Mouse (Mus musculus) neural tube, embryonic 15.5 days (tissue): ENCODE data around the gene Pard3b. TPM values are rescaled to one million over a fixed set of nuclear protein-coding genes. Genes with fewer than 3 reads are reported as not detected.

Source experiments
- ATAC-seq: fragments of 200-750 bp; cut with Nextera tagmentation; 2 replicates; pipeline ENCODE4 v1.8.0; 2017; ENCODE audit warnings: mild to moderate bottlenecking, moderate TSS enrichment, moderate library complexity; ENCODE audit not compliant: low FRiP score
- H3K27ac ChIP-seq: fragments of 300-500 bp; sonication (generic); replicated peaks from 2 replicates; pipeline ENCODE4 v1.5.1; 2015; ENCODE audit warnings: mild to moderate bottlenecking, inconsistent platforms
- H3K27me3 ChIP-seq: fragments of 300-500 bp; sonication (generic); replicated peaks from 2 replicates; pipeline ENCODE4 v1.6.1; 2015; ENCODE audit warnings: inconsistent platforms
- H3K36me3 ChIP-seq: fragments of 300-500 bp; sonication (generic); 2 replicates; pipeline ENCODE4 v1.6.1; 2015; ENCODE audit warnings: inconsistent platforms
- H3K4me1 ChIP-seq: fragments of 300-500 bp; sonication (generic); 2 replicates; pipeline ENCODE4 v1.6.1; 2015; ENCODE audit warnings: inconsistent platforms
- H3K4me2 ChIP-seq: fragments of 300-500 bp; sonication (generic); 2 replicates; pipeline ENCODE4 v1.6.1; 2015; ENCODE audit warnings: inconsistent platforms, mild to moderate bottlenecking, moderate library complexity
- H3K4me3 ChIP-seq: fragments of 300-500 bp; sonication (generic); replicated peaks from 2 replicates; pipeline ENCODE4 v1.5.1; 2015; ENCODE audit warnings: mild to moderate bottlenecking, inconsistent platforms
- H3K9ac ChIP-seq: fragments of 300-500 bp; sonication (generic); replicated peaks from 2 replicates; pipeline ENCODE4 v1.6.1; 2015; ENCODE audit warnings: mild to moderate bottlenecking, inconsistent platforms
- H3K9me3 ChIP-seq: fragments of 300-500 bp; sonication (generic); replicated peaks from 2 replicates; pipeline ENCODE4 v1.6.1; 2016; ENCODE audit warnings: inconsistent platforms
- WGBS: fragments of 180-500 bp; shearing (Covaris S2); methylation state at CpG from one replicate; pipeline ENCODE4 v1.1.7; 2015; ENCODE audit warnings: mixed read lengths; 5-methylcytosine and 5-hydroxymethylcytosine counted together
- polyA plus RNA-seq: library from polyadenylated mRNA; unstranded; fragments of >200 nt; fragmentation: Nextera tagmentation; extraction: Ambion mirVana; gene quantifications from 2 replicates; pipeline ENCODE4 v1.2.1, GENCODE M21; 2015

The Pard3b gene
- polyA plus RNA-seq, 1 experiment from 2014 or later = 8.6 TPM

GRCm38 (mm10) chr1:62412988-62413387, 774.4 kb downstream of the Pard3b start:
- Histone ChIP-seq H3K27me3 (no peaks in the 10 kb centered on the region), H3K27ac (no peak overlapping the region), H3K9me3 (no peaks in the 10 kb centered on the region), H3K4me3 (no peak overlapping the region), H3K4me2 (no peak overlapping the region), H3K36me3 (no peaks in the 10 kb centered on the region), H3K4me1 (no peaks in the 10 kb centered on the region), H3K9ac (no peak overlapping the region)
- WGBS = 89% methylated on average over 3 of the region's 3 CpGs
- ATAC-seq = no peak

- Histone ChIP-seq H3K27me3 (no peaks in the 10 kb centered on the region), H3K4me2 (no peak overlapping the region), H3K9ac (no peak overlapping the region), H3K4me1 (no peaks in the 10 kb centered on the region), H3K27ac (no peak overlapping the region), H3K4me3 (no peak overlapping the region), H3K36me3 (no peaks in the 10 kb centered on the region), H3K9me3 (no peaks in the 10 kb centered on the region)
- WGBS = 78% methylated on average over 6 of the region's 6 CpGs
- no peak for ATAC-seq
Observed at GRCm38 (mm10) chr1:62414521-62414920, 775.9 kb downstream of the Pard3b start.

GRCm38 (mm10) chr1:62416627-62417374, 778.2 kb downstream of the Pard3b start:
- Histone ChIP-seq H3K27ac (no peak overlapping the region), H3K4me1 (no peaks in the 10 kb centered on the region), H3K9me3 (no peaks in the 10 kb centered on the region), H3K4me2 (no peak overlapping the region), H3K36me3 (no peaks in the 10 kb centered on the region), H3K4me3 (no peak overlapping the region), H3K9ac (no peak overlapping the region), H3K27me3 (no peaks in the 10 kb centered on the region)
- ATAC-seq = no peak
- WGBS = 92% methylated on average over 10 of the region's 10 CpGs

- 81% methylated on average over 10 of the region's 10 CpGs for WGBS
- no peak overlapping the region for H3K9ac ChIP-seq
- no peak overlapping the region for H3K27ac ChIP-seq
Observed at GRCm38 (mm10) chr1:62422896-62423650, 784.4 kb downstream of the Pard3b start.

GRCm38 (mm10) chr1:62425369-62425768, 786.7 kb downstream of the Pard3b start:
- Histone ChIP-seq H3K4me3 (no peak overlapping the region), H3K4me1 (no peaks in the 10 kb centered on the region), H3K9me3 (no peaks in the 10 kb centered on the region), H3K27me3 (no peaks in the 10 kb centered on the region), H3K4me2 (no peak overlapping the region), H3K36me3 (no peaks in the 10 kb centered on the region), H3K9ac (no peak overlapping the region), H3K27ac (no peak overlapping the region)
- WGBS = 74% methylated on average over 2 of the region's 2 CpGs
- no peak for ATAC-seq

More at GRCm38 (mm10) chr1:62422896-62423650, 784.4 kb downstream of the Pard3b start:
- ATAC-seq = no peak
- Histone ChIP-seq H3K27me3 (no peaks in the 10 kb centered on the region), H3K4me3 (no peak overlapping the region), H3K4me1 (no peaks in the 10 kb centered on the region), H3K9me3 (no peaks in the 10 kb centered on the region), H3K4me2 (no peak overlapping the region), H3K36me3 (no peaks in the 10 kb centered on the region)

- no peak overlapping the region for H3K4me2 ChIP-seq
- no peaks in the 10 kb centered on the region for H3K36me3 ChIP-seq
- H3K4me1 ChIP-seq = no peaks in the 10 kb centered on the region
- H3K4me3 ChIP-seq = no peak overlapping the region
- no peaks in the 10 kb centered on the region for H3K9me3 ChIP-seq
- no peak overlapping the region for H3K27ac ChIP-seq
- no peak overlapping the region for H3K9ac ChIP-seq
- ATAC-seq = no peak
- H3K27me3 ChIP-seq = no peaks in the 10 kb centered on the region
- WGBS = 80% methylated on average over 6 of the region's 6 CpGs
Observed at GRCm38 (mm10) chr1:62428736-62429135, 790.1 kb downstream of the Pard3b start.

GRCm38 (mm10) chr1:62429333-62430182, 790.9 kb downstream of the Pard3b start:
- H3K36me3 ChIP-seq = no peaks in the 10 kb centered on the region
- H3K27ac ChIP-seq = no peak overlapping the region
- H3K4me1 ChIP-seq = no peaks in the 10 kb centered on the region
- H3K4me2 ChIP-seq = no peak overlapping the region
- H3K4me3 ChIP-seq = no peak overlapping the region
- WGBS = 63% methylated on average over 17 of the region's 17 CpGs
- no peak for ATAC-seq
- H3K9ac ChIP-seq = no peak overlapping the region
- no peaks in the 10 kb centered on the region for H3K9me3 ChIP-seq
- H3K27me3 ChIP-seq = no peaks in the 10 kb centered on the region

- no peak for ATAC-seq
- Histone ChIP-seq H3K27ac (no peak overlapping the region), H3K9ac (no peak overlapping the region), H3K4me2 (no peak overlapping the region), H3K9me3 (no peaks in the 10 kb centered on the region), H3K36me3 (no peaks in the 10 kb centered on the region), H3K4me1 (peaks cover 4% of the 10 kb centered on the region; the same call in 1 of the 2 replicates), H3K27me3 (no peaks in the 10 kb centered on the region), H3K4me3 (no peak overlapping the region)
- WGBS = 52% methylated on average over 6 of the region's 6 CpGs
Observed at GRCm38 (mm10) chr1:62431054-62431453, 792.4 kb downstream of the Pard3b start.

GRCm38 (mm10) chr1:62433891-62434290, 795.3 kb downstream of the Pard3b start:
- H3K9me3 ChIP-seq = no peaks in the 10 kb centered on the region
- H3K9ac ChIP-seq = no peak overlapping the region
- WGBS = 73% methylated on average over 5 of the region's 5 CpGs
- peaks cover 4% of the 10 kb centered on the region; the same call in 1 of the 2 replicates for H3K4me1 ChIP-seq
- no peaks in the 10 kb centered on the region for H3K27me3 ChIP-seq
- no peaks in the 10 kb centered on the region for H3K36me3 ChIP-seq
- no peak overlapping the region for H3K4me2 ChIP-seq
- no peak overlapping the region for H3K4me3 ChIP-seq
- no peak for ATAC-seq
- H3K27ac ChIP-seq = no peak overlapping the region

GRCm38 (mm10) chr1:62435844-62436243, 797.2 kb downstream of the Pard3b start:
- WGBS = 58% methylated on average over 9 of the region's 9 CpGs

GRCm38 (mm10) chr1:62436304-62436703, 797.7 kb downstream of the Pard3b start:
- Histone ChIP-seq H3K4me1 (peaks cover 4% of the 10 kb centered on the region; the same call in 1 of the 2 replicates), H3K9me3 (no peaks in the 10 kb centered on the region), H3K9ac (no peak overlapping the region), H3K36me3 (no peaks in the 10 kb centered on the region), H3K4me3 (no peak overlapping the region), H3K27ac (no peak overlapping the region), H3K4me2 (no peak overlapping the region), H3K27me3 (no peaks in the 10 kb centered on the region)
- WGBS = 91% methylated on average over 3 of the region's 3 CpGs
- ATAC-seq = no peak

More at GRCm38 (mm10) chr1:62435844-62436243, 797.2 kb downstream of the Pard3b start:
- no peak for ATAC-seq
- Histone ChIP-seq H3K4me1 (peaks cover 4% of the 10 kb centered on the region; the same call in 1 of the 2 replicates), H3K4me3 (no peak overlapping the region), H3K4me2 (no peak overlapping the region), H3K9ac (no peak overlapping the region), H3K27me3 (no peaks in the 10 kb centered on the region), H3K27ac (no peak overlapping the region), H3K36me3 (no peaks in the 10 kb centered on the region), H3K9me3 (no peaks in the 10 kb centered on the region)
